Mouse (Mus musculus): ENCODE data around the gene Fam107a. TPM values are rescaled to one million over a fixed set of nuclear protein-coding genes. Genes with fewer than 3 reads are reported as not detected.

The Fam107a gene
- polyA plus RNA-seq, 1 experiment from 2014 or later = not detected

DNA sequence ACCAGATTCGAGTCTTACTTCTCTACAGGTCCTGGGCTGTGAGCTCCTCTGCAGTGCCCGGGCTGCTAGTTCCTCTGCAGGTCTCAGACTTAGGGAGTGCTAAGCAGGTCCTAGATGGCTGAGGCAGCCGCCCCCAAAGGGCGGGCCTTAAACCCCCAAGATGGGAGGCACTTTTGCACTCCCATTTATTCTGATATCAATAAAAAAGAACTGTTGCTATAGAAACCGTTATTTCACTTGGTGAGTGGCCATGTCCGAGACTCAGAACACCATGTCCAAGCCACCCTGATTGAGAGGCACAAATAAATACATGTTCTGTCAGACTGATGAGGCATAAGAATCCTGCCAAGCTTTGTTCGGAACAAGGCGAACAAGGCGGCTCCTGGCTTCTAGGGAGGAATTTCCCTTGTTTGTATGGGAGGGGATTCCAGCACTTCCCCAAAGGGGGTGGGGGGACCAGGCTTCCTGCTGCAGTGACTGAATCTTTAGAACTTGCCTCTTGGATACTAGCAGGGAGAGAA, 8.1 kb downstream of the Fam107a start:
- Histone ChIP-seq H3K4me1 (ENCODE audit: insufficient read depth) (peaks cover 2% of the 10 kb centered on the region), H3K36me3 (replicated peaks; ENCODE audit: insufficient read depth, low read length) (no peaks in the 10 kb centered on the region), H3K4me2 (ENCODE audit: low read depth, low read length) (0 out of 2 replicates have a peak overlapping the region, but pooled peaks have one; percentile 6), H3K9ac (replicated peaks) (no peak overlapping the region), H3K27ac (ENCODE audit: low read depth) (no peak overlapping the region), H3K27me3 (ENCODE audit: insufficient read depth, low read length) (no peaks in the 10 kb centered on the region), H3K9me3 (ENCODE audit: low read length) (no peaks in the 10 kb centered on the region), H3K4me3 (ENCODE audit: low read depth, low read length) (no peak overlapping the region)
- TF ChIP-seq CTCF (IDR thresholded peaks at IDR 0.05; ENCODE audit: low read depth) (no peak), EP300 (IDR thresholded peaks at IDR 0.05; ENCODE audit: low read depth) (peak; percentile 43; the same call in 1 of the 2 replicates)
- WGBS (ENCODE audit: insufficient replicate concordance) = 36% methylated on average over 9 of the region's 9 CpGs
- DNase-seq (no peak), ATAC-seq (peak; percentile 68)

DNA sequence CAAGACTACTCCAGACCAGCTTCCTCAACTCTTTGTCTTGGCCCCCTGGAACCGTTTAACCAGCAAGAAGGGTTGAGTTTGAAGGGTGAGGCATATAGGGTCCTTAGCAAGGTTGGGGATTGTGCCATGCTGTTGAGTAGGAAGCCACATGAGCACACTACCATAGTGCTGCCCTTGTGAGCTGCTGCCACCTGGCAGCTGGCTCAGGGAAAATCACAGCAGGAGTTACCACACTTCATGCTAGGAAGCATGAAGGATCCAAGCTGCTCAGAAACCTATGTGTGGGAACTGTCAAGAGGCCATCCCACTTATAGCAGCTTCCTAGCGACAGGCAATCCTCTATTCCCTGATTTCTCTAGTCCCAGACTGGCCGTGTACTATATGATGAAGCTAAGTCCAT, 9.2 kb downstream of the Fam107a start:
- 57% methylated on average over 3 of the region's 3 CpGs for WGBS (ENCODE audit: insufficient replicate concordance)
- no peak overlapping the region for H3K9ac ChIP-seq (replicated peaks)
- no peaks in the 10 kb centered on the region for H3K9me3 ChIP-seq (ENCODE audit: low read length)
- no peak overlapping the region for H3K4me2 ChIP-seq (ENCODE audit: low read depth, low read length)
- H3K36me3 ChIP-seq (replicated peaks; ENCODE audit: insufficient read depth, low read length) = no peaks in the 10 kb centered on the region
- DNase-seq (no peak), ATAC-seq (no peak)
- H3K4me1 ChIP-seq (ENCODE audit: insufficient read depth) = peaks cover 2% of the 10 kb centered on the region
- no peaks in the 10 kb centered on the region for H3K27me3 ChIP-seq (ENCODE audit: insufficient read depth, low read length)
- TF ChIP-seq CTCF (IDR thresholded peaks at IDR 0.05; ENCODE audit: low read depth) (peak; percentile 52), EP300 (IDR thresholded peaks at IDR 0.05; ENCODE audit: low read depth) (no peak)
- no peak overlapping the region for H3K4me3 ChIP-seq (ENCODE audit: low read depth, low read length)
- no peak overlapping the region for H3K27ac ChIP-seq (ENCODE audit: low read depth)

DNA sequence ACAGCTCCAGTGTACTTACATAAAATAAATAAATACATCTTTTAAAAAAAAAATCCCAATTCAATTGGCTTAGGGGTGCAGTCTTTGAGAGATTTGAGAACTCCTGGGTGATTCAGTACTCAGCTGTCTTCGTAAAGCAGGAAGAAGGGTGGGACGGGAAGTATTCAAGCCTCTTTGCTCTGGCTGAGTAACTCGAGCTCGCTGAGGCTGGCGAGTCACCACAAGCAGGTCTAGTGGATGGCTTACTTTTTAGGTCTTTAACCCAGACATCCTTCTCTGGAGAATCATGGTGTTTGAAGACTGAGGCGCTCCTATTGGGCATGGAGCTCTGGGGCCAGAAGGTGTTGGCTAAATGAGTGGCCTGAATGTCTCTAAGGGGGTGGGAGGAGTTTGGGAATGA, 10.9 kb downstream of the Fam107a start:
- Histone ChIP-seq H3K4me2 (ENCODE audit: low read depth, low read length) (no peak overlapping the region), H3K4me3 (ENCODE audit: low read depth, low read length) (no peak overlapping the region), H3K36me3 (replicated peaks; ENCODE audit: insufficient read depth, low read length) (no peaks in the 10 kb centered on the region), H3K4me1 (ENCODE audit: insufficient read depth) (peaks cover 9% of the 10 kb centered on the region), H3K9ac (replicated peaks) (no peak overlapping the region), H3K27me3 (ENCODE audit: insufficient read depth, low read length) (no peaks in the 10 kb centered on the region), H3K9me3 (ENCODE audit: low read length) (no peaks in the 10 kb centered on the region), H3K27ac (ENCODE audit: low read depth) (no peak overlapping the region)
- TF ChIP-seq EP300 (IDR thresholded peaks at IDR 0.05; ENCODE audit: low read depth) = no peak
- no peak for TF ChIP-seq CTCF (IDR thresholded peaks at IDR 0.05; ENCODE audit: low read depth)
- DNase-seq (no peak), ATAC-seq (no peak)
- 55% methylated on average over 6 of the region's 6 CpGs for WGBS (ENCODE audit: insufficient replicate concordance)

DNA sequence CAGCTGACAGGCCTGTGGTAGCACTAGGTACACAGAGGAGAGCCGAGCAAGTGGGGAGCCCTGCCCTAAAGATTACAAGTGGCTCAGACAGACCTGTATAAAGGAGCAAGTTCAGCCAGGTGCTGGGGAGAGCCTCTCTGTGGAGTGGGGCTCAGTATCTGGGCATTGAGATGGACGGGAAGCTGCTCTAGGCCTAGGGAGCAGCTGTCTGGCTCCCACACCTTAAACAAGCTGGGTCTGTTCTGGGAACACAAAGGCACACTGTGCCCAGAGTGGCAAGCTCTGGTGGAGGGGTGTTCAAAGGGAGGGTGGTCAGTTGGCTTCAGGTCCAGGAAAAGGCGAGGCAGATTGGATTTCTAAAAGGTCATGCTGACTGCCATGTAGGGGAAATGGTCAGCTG, 12.8 kb downstream of the Fam107a start:
- 63% methylated on average over 3 of the region's 3 CpGs for WGBS (ENCODE audit: insufficient replicate concordance)
- Histone ChIP-seq H3K4me3 (ENCODE audit: low read depth, low read length) (no peak overlapping the region), H3K4me2 (ENCODE audit: low read depth, low read length) (no peak overlapping the region), H3K36me3 (replicated peaks; ENCODE audit: insufficient read depth, low read length) (no peaks in the 10 kb centered on the region), H3K27ac (ENCODE audit: low read depth) (0 out of 2 replicates have a peak overlapping the region, but pooled peaks have one; percentile 16), H3K4me1 (ENCODE audit: insufficient read depth) (peaks cover 9% of the 10 kb centered on the region), H3K9ac (replicated peaks) (no peak overlapping the region), H3K9me3 (ENCODE audit: low read length) (no peaks in the 10 kb centered on the region), H3K27me3 (ENCODE audit: insufficient read depth, low read length) (no peaks in the 10 kb centered on the region)
- no peak for TF ChIP-seq EP300 (IDR thresholded peaks at IDR 0.05; ENCODE audit: low read depth)
- no peak for ATAC-seq
- no peak for DNase-seq

DNA sequence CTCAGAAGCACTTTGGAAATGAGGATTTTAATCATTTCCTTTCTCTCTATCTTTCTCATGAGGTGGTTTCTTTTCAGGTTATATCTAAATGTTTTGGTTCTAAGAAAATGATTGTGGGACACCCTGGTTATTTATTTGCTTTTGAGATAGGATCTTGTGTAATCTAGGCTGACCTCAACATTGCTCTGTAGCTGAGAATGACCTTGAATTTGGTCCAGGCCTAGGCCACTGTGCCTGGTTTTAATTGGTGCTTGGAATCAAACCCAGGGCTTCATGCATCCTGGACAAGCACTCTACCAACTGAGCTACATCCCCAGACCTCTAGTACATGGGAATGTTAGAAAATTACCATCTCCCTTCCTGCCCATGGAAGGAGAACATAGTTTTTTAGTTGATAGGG, 13.7 kb downstream of the Fam107a start:
- H3K4me3 ChIP-seq (ENCODE audit: low read depth, low read length) = no peak overlapping the region
- no peak for DNase-seq
- H3K27me3 ChIP-seq (ENCODE audit: insufficient read depth, low read length) = no peaks in the 10 kb centered on the region
- peaks cover 9% of the 10 kb centered on the region for H3K4me1 ChIP-seq (ENCODE audit: insufficient read depth)
- TF ChIP-seq EP300 (IDR thresholded peaks at IDR 0.05; ENCODE audit: low read depth) (no peak; the same call in 1 of the 2 replicates), CTCF (IDR thresholded peaks at IDR 0.05; ENCODE audit: low read depth) (no peak)
- no peaks in the 10 kb centered on the region for H3K36me3 ChIP-seq (replicated peaks; ENCODE audit: insufficient read depth, low read length)
- no peaks in the 10 kb centered on the region for H3K9me3 ChIP-seq (ENCODE audit: low read length)
- no peak overlapping the region for H3K9ac ChIP-seq (replicated peaks)
- ATAC-seq = peak; percentile 79
- H3K27ac ChIP-seq (ENCODE audit: low read depth) = peak overlapping the region; percentile 72
- no peak overlapping the region for H3K4me2 ChIP-seq (ENCODE audit: low read depth, low read length)

DNA sequence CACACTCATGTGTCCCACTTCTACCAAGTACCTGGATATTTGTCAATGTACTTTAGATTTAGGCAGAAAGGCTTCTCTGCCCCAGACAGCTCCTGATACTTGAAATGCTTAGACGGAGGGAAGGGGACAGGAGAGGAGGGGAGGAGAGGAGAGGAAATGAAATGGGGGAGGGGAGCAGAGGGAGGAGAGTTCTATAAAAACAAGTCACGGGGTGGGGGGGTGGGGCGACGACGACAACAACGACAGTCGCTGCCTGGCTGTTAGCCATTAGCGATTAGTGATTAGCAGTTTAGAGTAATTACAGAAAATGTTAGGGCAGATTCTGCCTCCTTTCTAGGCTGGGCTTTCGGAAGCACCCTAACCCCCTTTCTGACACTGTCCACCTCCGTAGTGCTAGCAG, 15.1 kb downstream of the Fam107a start:
- whole genome bisulfite sequencing (ENCODE audit: insufficient replicate concordance) = 26% methylated on average over 10 of the region's 10 CpGs
- H3K9me3 ChIP-seq (ENCODE audit: low read length) = no peaks in the 10 kb centered on the region
- TF ChIP-seq CTCF (IDR thresholded peaks at IDR 0.05; ENCODE audit: low read depth) (no peak), EP300 (IDR thresholded peaks at IDR 0.05; ENCODE audit: low read depth) (no peak)
- peak overlapping the region; percentile 72; the same call in 1 of the 2 replicates for H3K27ac ChIP-seq (ENCODE audit: low read depth)
- H3K36me3 ChIP-seq (replicated peaks; ENCODE audit: insufficient read depth, low read length) = no peaks in the 10 kb centered on the region
- no peaks in the 10 kb centered on the region for H3K27me3 ChIP-seq (ENCODE audit: insufficient read depth, low read length)
- DNase-seq = no peak
- no peak overlapping the region for H3K4me2 ChIP-seq (ENCODE audit: low read depth, low read length)
- peaks cover 12% of the 10 kb centered on the region; the same call in 1 of the 2 replicates for H3K4me1 ChIP-seq (ENCODE audit: insufficient read depth)
- no peak for ATAC-seq
- H3K4me3 ChIP-seq (ENCODE audit: low read depth, low read length) = no peak overlapping the region
- H3K9ac ChIP-seq (replicated peaks) = no peak overlapping the region

DNA sequence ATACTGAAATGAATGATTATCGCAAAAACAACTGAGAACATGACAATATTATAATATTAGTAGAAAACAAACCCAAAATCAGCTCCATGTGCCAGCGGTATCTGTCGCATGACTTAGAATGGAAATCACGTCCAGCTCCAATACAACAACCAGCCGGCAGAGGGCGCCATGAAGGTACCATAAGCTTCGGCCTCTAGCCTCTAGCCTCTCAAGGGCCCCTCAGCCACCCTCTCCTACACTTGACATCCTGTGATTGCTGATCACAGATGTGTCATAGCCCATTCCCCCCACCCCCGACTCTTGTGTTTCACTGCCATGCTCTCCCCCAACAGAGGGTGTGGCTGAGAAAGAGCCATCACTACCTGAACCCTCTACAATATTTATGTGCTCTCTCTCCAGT, 17.5 kb downstream of the Fam107a start:
- Histone ChIP-seq H3K4me1 (ENCODE audit: insufficient read depth) (peaks cover 12% of the 10 kb centered on the region; the same call in 1 of the 2 replicates), H3K36me3 (replicated peaks; ENCODE audit: insufficient read depth, low read length) (no peaks in the 10 kb centered on the region), H3K27ac (ENCODE audit: low read depth) (no peak overlapping the region), H3K27me3 (ENCODE audit: insufficient read depth, low read length) (no peaks in the 10 kb centered on the region), H3K9me3 (ENCODE audit: low read length) (no peaks in the 10 kb centered on the region), H3K4me3 (ENCODE audit: low read depth, low read length) (no peak overlapping the region), H3K9ac (replicated peaks) (no peak overlapping the region), H3K4me2 (ENCODE audit: low read depth, low read length) (no peak overlapping the region)
- peak; percentile 73 for DNase-seq
- peak; percentile 73 for TF ChIP-seq CTCF (IDR thresholded peaks at IDR 0.05; ENCODE audit: low read depth)
- TF ChIP-seq EP300 (IDR thresholded peaks at IDR 0.05; ENCODE audit: low read depth) = no peak
- ATAC-seq = no peak
- 27% methylated on average over 8 of the region's 8 CpGs for WGBS (ENCODE audit: insufficient replicate concordance)

All from liver, postnatal 0 days (tissue).